8 mouse cellular contexts compared by ENCODE assay signal in genomic region chr11:94276869-94277337, GRCm38 (mm10). TPM values are rescaled to one million over a fixed set of nuclear protein-coding genes. Genes with fewer than 3 reads are reported as not detected.
A peak's percentile ranks its signal among the peaks of the same experiment; 100 is the strongest.
DNase-seq lines count a peak whose midpoint lies in the region; ATAC-seq lines count a peak whose summit lies in the region.

No protein-coding gene starts in this region.

- H3K4me1 ChIP-seq in megakaryocyte, embryonic 14.5 days = peaks cover 56% of the 10 kb centered on the region

- peak; percentile 78 for ATAC-seq in common myeloid progenitor, adult 5-6 weeks (replicated peaks; ENCODE audit: low read depth, poor library complexity, severe bottlenecking)

- peak; percentile 96 for DNase-seq in ZHBTc4 (ENCODE audit: low read depth, low spot score)
- peak; percentile 79 to 85 for DNase-seq in gastrocnemius, adult 8-10 months (ENCODE audit: low spot score in 2 of 2)
- peak; percentile 93 for DNase-seq in hindlimb bud, embryonic 11.5 days (ENCODE audit: extremely low spot score, low read depth, low spot score)
- peak; percentile 73 to 87 for DNase-seq in left cerebral cortex, adult 8-10 months (ENCODE audit: low spot score in 2 of 2)
- DNase-seq in right cerebral cortex, postnatal 10 days (ENCODE audit: low spot score in 2 of 2) = peak; percentile 94 to 95
- peak; percentile 87 for DNase-seq in urinary bladder, postnatal 25 days (ENCODE audit: low spot score)

- H3K36me3 ChIP-seq in megakaryocyte, embryonic 14.5 days (replicated peaks; ENCODE audit: low read length) = peaks cover 12% of the 10 kb centered on the region

- H3K4me3 ChIP-seq in megakaryocyte, embryonic 14.5 days (replicated peaks) = peak overlapping the region; percentile 90

- no peaks in the 10 kb centered on the region for H3K9me3 ChIP-seq in megakaryocyte, embryonic 14.5 days

- peaks cover 32% of the 10 kb centered on the region for H3K27me3 ChIP-seq in megakaryocyte, embryonic 14.5 days (replicated peaks)

RNA-seq across cellular contexts. Expression of gene Gm21885, which starts 4.8 kb away (rescaled TPM):
- not detected in 2 replicates for total RNA-seq in common myeloid progenitor, adult 5-6 weeks (2017)
- not detected for total RNA-seq in gastrocnemius, adult 8-10 months (2022)
- not detected for total RNA-seq in left cerebral cortex, adult 8-10 months (2022)
- polyA plus RNA-seq in megakaryocyte, embryonic 14.5 days (2012; ENCODE audit: insufficient read depth, low replicate concordance) = not detected in 2 replicates

RNA-seq across cellular contexts. Expression of gene Wfikkn2, which starts 31.1 kb away (rescaled TPM):
- 0.41 and 0.58 TPM in 2 replicates for total RNA-seq in common myeloid progenitor, adult 5-6 weeks (2017)
- total RNA-seq in gastrocnemius, adult 8-10 months (2022) = 10 to 100 TPM; 12.1 to 16.7 (median 13.5) TPM
- total RNA-seq in left cerebral cortex, adult 8-10 months (2022) = 1 to 10 TPM; 2.1 to 3.0 (median 2.5) TPM
- polyA plus RNA-seq in megakaryocyte, embryonic 14.5 days (2012; ENCODE audit: insufficient read depth, low replicate concordance) = not detected in 2 replicates

RNA-seq across cellular contexts. Expression of gene Luc7l3, which starts 44.9 kb away (rescaled TPM):
- 345 and 486 TPM in 2 replicates for total RNA-seq in common myeloid progenitor, adult 5-6 weeks (2017)
- total RNA-seq in gastrocnemius, adult 8-10 months (2022) = 10 to 100 TPM; 21.7 to 37.7 (median 28.2) TPM
- 100 to 1,000 TPM in 2 of 4 experiments, 10 to 100 TPM in 2; 83.7 to 111 (median 97.4) TPM for total RNA-seq in left cerebral cortex, adult 8-10 months (2022)
- 2.8 and 22.3 TPM in 2 replicates for polyA plus RNA-seq in megakaryocyte, embryonic 14.5 days (2012; ENCODE audit: insufficient read depth, low replicate concordance)

RNA-seq across cellular contexts. Expression of gene Ankrd40, which starts 50.9 kb away (rescaled TPM):
- total RNA-seq in common myeloid progenitor, adult 5-6 weeks (2017) = 32.2 and 56.7 TPM in 2 replicates
- total RNA-seq in gastrocnemius, adult 8-10 months (2022) = 100 to 1,000 TPM; 219 to 291 (median 246) TPM
- 100 to 1,000 TPM; 136 to 147 (median 145) TPM for total RNA-seq in left cerebral cortex, adult 8-10 months (2022)
- polyA plus RNA-seq in megakaryocyte, embryonic 14.5 days (2012; ENCODE audit: insufficient read depth, low replicate concordance) = 32.7 and 40.6 TPM in 2 replicates

Comparison
In these comparisons a context has a peak if more than half of its experiments do, and no peak if none do; other contexts are left out.
1. Peak in every context shown above with its lines: DNase-seq, ATAC-seq and H3K4me3 ChIP-seq.